Mouse (Mus musculus) heart, adult 2 months (tissue): ENCODE measurements around the gene Slc25a42.

Experiments used
- EP300 ChIP-seq: fragments of 200-500 bp; IDR thresholded peaks from 2 replicates; pipeline ENCODE4 v1.6.1; 2011; ENCODE audit warnings: low read depth, low read length, control low read depth; ENCODE audit not compliant: insufficient read depth
- POLR2A ChIP-seq: fragments of 200-500 bp; IDR thresholded peaks from 2 replicates; pipeline ENCODE4 v1.6.1; 2011; ENCODE audit warnings: mild to moderate bottlenecking, low read depth, low read length, control low read depth; ENCODE audit not compliant: insufficient read depth

DNA sequence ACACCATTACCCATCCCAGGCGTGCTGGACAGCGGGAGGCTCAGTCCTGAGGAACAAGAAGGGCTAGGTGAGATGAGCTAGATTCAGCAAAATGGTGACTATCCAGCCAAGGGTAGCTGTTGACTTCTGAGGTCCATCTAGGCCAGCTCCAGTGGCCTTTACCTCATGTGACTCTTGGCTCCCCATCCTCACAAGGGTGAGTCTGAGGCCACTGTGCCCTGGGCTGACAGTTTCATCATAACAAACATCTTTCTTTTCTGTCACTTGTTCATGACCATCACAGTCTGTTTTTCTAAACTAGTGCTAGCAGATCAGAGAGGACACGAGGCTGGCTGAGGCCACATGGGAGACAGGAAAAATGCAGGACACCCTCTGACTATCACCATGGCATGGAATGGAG lies 17.9 kb downstream of the Slc25a42 start:
- TF ChIP-seq EP300 = no peak
- TF ChIP-seq POLR2A = no peak
